Mouse (Mus musculus) thymus, adult 2 months (tissue): ENCODE results near the gene Hibadh. TPM values are rescaled to one million over a fixed set of nuclear protein-coding genes. Genes with fewer than 3 reads are reported as not detected.
"Not testable (repeated sequence)": the region's sequence is repeated elsewhere in the genome, so short reads cannot be mapped to it uniquely, and the experiment has no call there.

Experiments
- DNase-seq: peaks from one replicate; pipeline ENCODE4 v3.0.0; 2021
- H3K27ac ChIP-seq: fragments of 200-500 bp; 2 replicates; pipeline ENCODE4 v1.5.1; 2012; ENCODE audit warnings: low read length, control low read depth; ENCODE audit not compliant: control insufficient read depth, insufficient read depth
- H3K27me3 ChIP-seq: fragments of 200-500 bp; 2 replicates; pipeline ENCODE4 v1.6.1; 2012; ENCODE audit warnings: mild to moderate bottlenecking, low read length, moderate library complexity, mixed read lengths; ENCODE audit not compliant: control insufficient read depth, insufficient read depth
- H3K36me3 ChIP-seq: fragments of 200-500 bp; 2 replicates; pipeline ENCODE4 v1.6.1; 2012; ENCODE audit warnings: mild to moderate bottlenecking, low read length, moderate library complexity; ENCODE audit not compliant: control insufficient read depth, insufficient read depth
- H3K4me1 ChIP-seq: fragments of 200-500 bp; replicated peaks from 2 replicates; pipeline ENCODE4 v1.6.1; 2012; ENCODE audit warnings: low read length; ENCODE audit not compliant: control insufficient read depth, insufficient read depth
- H3K4me3 ChIP-seq: fragments of 200-500 bp; 2 replicates; pipeline ENCODE4 v1.5.1; 2012; ENCODE audit warnings: mild to moderate bottlenecking, low read length, control low read depth, moderate library complexity; ENCODE audit not compliant: control insufficient read depth, insufficient read depth
- CTCF ChIP-seq: fragments of 200-500 bp; IDR thresholded peaks from 2 replicates; pipeline ENCODE4 v1.5.1; 2012; ENCODE audit warnings: mild to moderate bottlenecking, control low read depth, low read length, moderate library complexity, borderline replicate concordance; ENCODE audit not compliant: control insufficient read depth, poor library complexity, insufficient read depth; ENCODE audit errors: extremely low read depth
- POLR2A ChIP-seq: fragments of 200-500 bp; IDR thresholded peaks from 2 replicates; pipeline ENCODE4 v1.6.1; 2012; ENCODE audit warnings: mild to moderate bottlenecking, low read length, control low read depth, moderate library complexity; ENCODE audit not compliant: control insufficient read depth, poor library complexity, insufficient read depth; ENCODE audit errors: extremely low read depth
- WGBS: fragments of 180-500 bp; shearing (Covaris S2); methylation state at CpG from one replicate; pipeline ENCODE4 v1.1.7; 2018; 5-methylcytosine and 5-hydroxymethylcytosine counted together
- polyA plus RNA-seq: library from polyadenylated mRNA; depleted of rRNA; stranded (reverse); fragments of >200 nt; gene quantifications from 2 replicates; pipeline ENCODE4 v1.2.3, GENCODE M21; 2012

Gene Hibadh
- polyA plus RNA-seq, 1 experiment, result 66.5 TPM

- TF ChIP-seq CTCF (no peak), POLR2A (no peak)
- H3K36me3 ChIP-seq, result no peaks in the 10 kb centered on the region
- 68% methylated on average over 4 of the region's 4 CpGs for WGBS
- no peak overlapping the region for H3K4me3 ChIP-seq
- peaks cover 7% of the 10 kb centered on the region for H3K4me1 ChIP-seq
- no peak for DNase-seq
- H3K27me3 ChIP-seq, result no peaks in the 10 kb centered on the region
- no peak overlapping the region for H3K27ac ChIP-seq
Observed at GRCm38 (mm10) chr6:52675222-52675921, 35.2 kb upstream of the Hibadh start.

DNA sequence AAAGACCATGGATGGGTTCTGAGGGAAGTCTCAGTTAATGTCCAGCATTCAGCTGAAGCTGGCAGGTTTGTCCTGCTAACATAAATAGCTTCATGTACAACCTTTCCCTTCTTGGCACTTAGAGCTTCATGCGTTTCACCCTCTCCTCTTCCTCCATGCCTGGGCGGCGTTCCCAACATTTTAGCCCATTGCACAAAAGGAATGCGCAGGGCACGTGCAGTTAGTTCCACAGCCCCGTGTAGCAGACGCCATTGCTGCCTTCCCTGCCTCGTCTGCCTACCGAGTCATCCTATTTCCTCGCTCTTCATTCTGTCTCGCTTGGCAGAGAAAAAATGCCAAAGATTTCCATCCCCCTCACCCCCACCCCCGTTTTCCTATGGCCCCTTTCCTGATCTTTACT lies 34.4 kb upstream of the Hibadh start:
- peaks cover 7% of the 10 kb centered on the region for H3K4me1 ChIP-seq
- H3K4me3 ChIP-seq, result no peak overlapping the region
- no peaks in the 10 kb centered on the region for H3K27me3 ChIP-seq
- H3K36me3 ChIP-seq, result no peaks in the 10 kb centered on the region
- H3K27ac ChIP-seq, result no peak overlapping the region
- TF ChIP-seq POLR2A (no peak), CTCF (no peak)
- no peak for DNase-seq
- WGBS, result 94% methylated on average over 12 of the region's 12 CpGs

GRCm38 (mm10) chr6:52673706-52674105 lies 33.5 kb upstream of the Hibadh start:
- no peaks in the 10 kb centered on the region for H3K36me3 ChIP-seq
- no peaks in the 10 kb centered on the region for H3K27me3 ChIP-seq
- peaks cover 3% of the 10 kb centered on the region for H3K4me1 ChIP-seq
- WGBS, result 95% methylated on average over 7 of the region's 7 CpGs
- no peak overlapping the region for H3K27ac ChIP-seq
- DNase-seq, result no peak
- TF ChIP-seq POLR2A, result no peak
- no peak for TF ChIP-seq CTCF
- no peak overlapping the region for H3K4me3 ChIP-seq

- Histone ChIP-seq H3K4me3 (no peak overlapping the region), H3K36me3 (no peaks in the 10 kb centered on the region), H3K4me1 (no peaks in the 10 kb centered on the region), H3K27ac (no peak overlapping the region), H3K27me3 (no peaks in the 10 kb centered on the region)
- WGBS, result 37% methylated on average over 2 of the region's 2 CpGs
- DNase-seq, result no peak
- no peak for TF ChIP-seq CTCF
Observed at GRCm38 (mm10) chr6:52672539-52672938, 32.4 kb upstream of the Hibadh start.

GRCm38 (mm10) chr6:52671791-52672190 lies 31.6 kb upstream of the Hibadh start:
- Histone ChIP-seq H3K27me3 (no peaks in the 10 kb centered on the region), H3K36me3 (no peaks in the 10 kb centered on the region), H3K4me1 (no peaks in the 10 kb centered on the region), H3K4me3 (no peak overlapping the region), H3K27ac (no peak overlapping the region)
- TF ChIP-seq POLR2A (no peak), CTCF (no peak)
- 76% methylated on average over 8 of the region's 8 CpGs for WGBS
- DNase-seq, result no peak

DNA sequence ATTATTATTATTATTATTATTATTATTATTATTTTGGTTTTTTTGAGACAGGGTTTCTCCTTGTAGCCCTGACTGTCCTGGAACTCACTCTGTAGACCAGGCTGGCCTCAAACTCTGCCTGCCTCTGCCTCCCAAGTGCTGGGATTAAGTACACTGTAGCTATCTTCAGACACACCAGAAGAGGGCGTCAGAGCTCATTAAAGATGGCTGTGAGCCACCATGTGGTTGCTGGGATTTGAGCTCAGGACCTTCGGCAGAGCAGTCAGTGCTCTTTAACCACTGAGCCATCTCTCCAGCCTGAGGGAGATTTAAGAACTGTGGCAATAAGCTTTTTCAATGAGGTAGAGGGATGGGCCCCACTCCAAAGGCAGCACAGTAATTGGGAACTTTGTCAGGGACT lies 29.7 kb upstream of the Hibadh start:
- H3K27ac ChIP-seq, H3K4me1 ChIP-seq, H3K27me3 ChIP-seq, DNase-seq, H3K36me3 ChIP-seq, H3K4me3 ChIP-seq: not testable (repeated sequence)
- 56% methylated on average over 2 of the region's 2 CpGs for WGBS

DNA sequence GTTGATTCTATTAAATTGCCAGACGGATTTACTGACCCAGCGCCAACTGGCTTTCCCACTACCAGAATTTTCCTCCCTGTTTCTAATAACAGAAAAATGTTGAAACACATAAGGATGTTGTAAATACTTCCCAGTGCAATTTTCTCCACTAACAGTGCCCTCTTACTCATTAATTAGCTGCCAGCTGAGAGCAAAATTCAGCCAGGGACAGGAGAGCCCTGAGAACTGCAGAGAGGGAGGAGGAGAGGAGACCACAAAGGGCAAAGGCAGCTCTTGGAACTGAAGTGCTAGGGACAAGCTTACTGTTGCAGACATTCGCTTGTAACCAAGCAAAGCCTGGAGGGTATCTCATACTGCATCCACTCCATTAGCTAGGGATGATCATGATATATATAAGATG lies 27.5 kb upstream of the Hibadh start:
- peaks cover 2% of the 10 kb centered on the region; the same call in 1 of the 2 replicates for H3K4me1 ChIP-seq
- H3K36me3 ChIP-seq, result no peaks in the 10 kb centered on the region
- DNase-seq, result no peak
- no peaks in the 10 kb centered on the region for H3K27me3 ChIP-seq
- WGBS, result 92% methylated on average over 3 of the region's 3 CpGs
- no peak overlapping the region for H3K27ac ChIP-seq
- TF ChIP-seq CTCF, result no peak
- no peak for TF ChIP-seq POLR2A
- no peak overlapping the region for H3K4me3 ChIP-seq
